Mouse (Mus musculus): ENCODE measurements around the gene Ccnd3.
"Not testable (repeated sequence)": the region's sequence is repeated elsewhere in the genome, so short reads cannot be mapped to it uniquely, and the experiment has no call there.

The Ccnd3 gene

GRCm38 (mm10) chr17:47616652-47617051, 111.8 kb downstream of the Ccnd3 start:
- no peak for DNase-seq (ENCODE audit: low spot score in 2 of 2)

DNA sequence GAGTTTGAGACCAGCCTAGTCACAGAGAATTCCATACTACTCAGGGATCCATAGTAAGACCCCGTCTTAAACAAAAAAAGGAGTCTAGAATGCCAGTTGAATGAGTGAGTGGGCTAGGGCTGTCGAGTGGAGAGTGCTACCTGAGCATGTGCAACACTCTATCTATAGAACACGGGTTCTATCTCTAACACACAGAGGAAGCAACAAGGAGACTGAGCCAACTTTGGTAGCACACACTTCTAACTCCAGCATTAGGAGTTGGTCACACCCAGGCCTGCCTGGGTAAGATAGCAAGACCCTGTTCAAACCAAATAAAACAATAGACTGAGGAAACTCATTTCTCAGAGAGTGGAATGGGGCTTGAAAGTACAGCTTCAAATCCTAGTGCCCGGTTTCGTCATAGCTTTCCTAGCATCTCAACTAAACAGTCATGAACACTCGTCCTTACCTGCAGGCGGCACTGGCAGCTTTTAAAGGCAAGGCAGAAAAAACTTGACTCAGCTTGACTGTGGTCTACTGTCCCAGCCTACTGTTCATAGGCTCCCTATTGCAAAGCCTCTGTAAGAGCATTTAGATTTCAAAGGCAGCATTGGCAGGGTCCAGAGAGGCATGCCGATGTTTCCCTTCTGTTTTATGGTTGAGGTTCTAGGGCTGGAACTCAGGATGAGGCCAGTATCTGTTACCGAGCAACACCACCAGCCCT, 112.9 kb downstream of the Ccnd3 start:
- DNase-seq (ENCODE audit: low spot score in 2 of 2) = peak; percentile 61 to 63

GRCm38 (mm10) chr17:47618556-47619311, 113.9 kb downstream of the Ccnd3 start:
- peak in 1 of 2 experiments; percentile 59 for DNase-seq (ENCODE audit: low spot score in 2 of 2)

DNA sequence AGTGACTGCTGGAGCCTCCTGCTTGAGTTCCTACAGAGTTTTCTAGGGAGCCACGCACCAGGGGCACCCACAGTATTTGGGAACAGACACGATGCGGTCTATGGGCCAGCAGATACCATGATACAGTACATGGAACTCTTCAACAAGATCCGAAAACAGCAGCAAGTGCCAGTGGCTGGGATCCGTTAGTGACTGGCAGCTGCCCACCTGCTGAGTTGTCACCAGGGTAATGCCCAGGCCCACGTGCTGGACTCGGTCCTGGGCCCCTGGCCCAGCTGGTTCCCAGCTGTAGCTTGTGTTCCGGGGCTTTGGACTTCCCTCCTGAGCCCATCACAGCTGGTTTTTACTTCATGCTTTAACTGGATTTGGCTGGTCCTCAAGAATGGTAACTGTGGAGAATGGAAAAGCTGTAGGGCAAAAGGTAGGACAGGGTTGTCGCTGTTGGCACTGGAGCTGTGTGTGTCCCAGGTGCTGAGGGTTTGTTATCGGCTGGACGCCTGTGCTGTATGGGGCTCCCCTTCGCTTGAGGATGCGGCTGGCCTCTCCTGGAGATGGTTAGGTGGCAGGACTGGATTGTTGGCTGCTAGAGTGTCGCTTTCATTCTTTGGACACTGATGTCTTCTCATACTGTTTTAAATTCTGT, 118.2 kb downstream of the Ccnd3 start:
- no peak for DNase-seq (ENCODE audit: low spot score in 2 of 2)

DNA sequence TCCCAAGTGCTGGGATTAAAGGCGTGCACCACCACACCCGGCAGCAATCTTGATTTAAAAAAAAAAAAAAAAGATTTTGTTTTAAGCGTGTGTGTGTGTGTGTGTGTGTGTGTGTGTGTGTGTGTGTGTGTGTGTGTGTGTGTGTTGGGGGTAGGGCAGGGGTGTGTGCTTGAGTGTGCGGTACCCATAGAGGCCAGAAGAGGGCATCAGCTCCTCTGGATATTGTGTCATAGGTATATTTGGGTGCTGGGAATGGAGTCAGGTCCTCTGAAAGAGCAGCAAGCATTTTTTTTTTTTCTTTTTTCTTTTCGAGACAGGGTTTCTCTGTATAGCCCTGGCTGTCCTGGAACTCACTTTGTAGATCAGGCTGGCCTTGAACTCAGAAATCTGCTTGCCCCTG, 119.7 kb downstream of the Ccnd3 start:
- not testable (repeated sequence) for DNase-seq (ENCODE audit: low spot score in 2 of 2)

- DNase-seq (ENCODE audit: low spot score in 2 of 2) = no peak
These were observed 120.2 kb downstream of the Ccnd3 start for GRCm38 (mm10) chr17:47625088-47625487.

GRCm38 (mm10) chr17:47626031-47626430, 121.2 kb downstream of the Ccnd3 start:
- no peak for DNase-seq (ENCODE audit: low spot score in 2 of 2)

- no peak for DNase-seq (ENCODE audit: low spot score in 2 of 2)
These were observed 122.9 kb downstream of the Ccnd3 start for GRCm38 (mm10) chr17:47627791-47628190.

DNA sequence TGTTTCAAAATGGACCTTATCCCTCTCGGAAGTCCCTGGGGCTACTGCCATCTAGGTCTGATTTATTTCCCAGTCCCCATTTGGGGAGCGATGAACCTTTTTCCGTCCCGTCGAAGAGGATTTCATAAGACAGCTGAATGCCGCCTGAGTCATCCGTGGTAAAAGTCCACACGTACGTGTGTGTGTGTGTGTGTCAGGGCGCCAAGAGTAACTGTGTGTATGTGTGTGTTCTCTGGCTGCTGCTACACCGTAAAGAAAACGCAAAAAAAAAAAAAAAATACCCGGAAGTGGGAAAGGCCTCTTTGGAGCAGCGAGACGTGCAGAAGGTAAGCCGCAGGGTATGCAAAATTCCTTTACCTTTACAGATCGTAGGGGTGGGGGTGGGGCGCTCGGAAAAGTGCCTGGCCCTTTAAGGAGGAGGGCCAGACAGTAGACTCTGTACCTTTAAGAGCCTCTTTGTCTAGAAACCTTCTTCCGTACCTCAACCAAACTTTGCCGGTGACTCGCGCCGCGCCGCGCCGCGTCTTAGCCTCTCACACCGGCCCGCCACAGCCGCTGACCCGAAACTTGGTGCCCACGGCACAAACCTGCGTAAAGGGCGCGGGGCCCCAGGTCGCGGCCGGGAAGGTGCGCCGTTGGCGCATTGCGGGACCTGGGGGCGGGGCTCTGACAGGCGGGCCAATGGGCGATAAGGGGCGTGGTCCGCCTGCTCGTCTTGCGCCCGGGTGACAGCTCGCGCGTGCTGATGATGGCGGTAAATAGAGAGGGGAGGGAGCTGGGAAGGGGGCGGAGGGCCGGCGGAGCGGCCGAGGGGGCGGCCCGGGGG, 124.2 kb downstream of the Ccnd3 start:
- peak; percentile 97 for DNase-seq (ENCODE audit: low spot score in 2 of 2)

GRCm38 (mm10) chr17:47629717-47630677, 125.1 kb downstream of the Ccnd3 start:
- DNase-seq (ENCODE audit: low spot score in 2 of 2) = peak; percentile 62 to 84

DNA sequence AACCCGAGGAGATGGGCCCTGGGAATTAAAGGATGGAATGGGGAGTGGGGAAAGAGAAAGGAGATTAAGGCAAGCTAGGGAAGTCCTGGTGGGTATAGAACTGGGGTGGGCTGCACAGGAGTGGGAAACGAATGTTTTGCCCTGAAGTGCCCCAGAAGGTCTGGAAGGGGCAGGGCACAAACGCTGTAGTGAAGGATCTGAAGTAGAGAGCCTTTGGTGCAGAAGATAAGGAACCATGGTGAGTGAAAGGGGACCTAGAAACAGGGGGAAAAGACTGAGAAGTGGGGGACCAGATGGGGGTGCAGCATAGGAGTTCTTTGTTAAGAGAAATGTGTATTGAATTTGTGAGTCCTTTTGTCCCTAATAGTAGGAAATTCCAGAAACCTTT, 125.8 kb downstream of the Ccnd3 start, which contains the start of gene Usp49:
Gene Usp49, plus strand, starts transcription at position 13 of the 388 bp plus-strand sequence.
- no peak for DNase-seq (ENCODE audit: low spot score in 2 of 2)

- DNase-seq (ENCODE audit: low spot score in 2 of 2) = no peak
These were observed 127.5 kb downstream of the Ccnd3 start for GRCm38 (mm10) chr17:47632181-47632840.

GRCm38 (mm10) chr17:47633999-47634770, 129.3 kb downstream of the Ccnd3 start:
- DNase-seq (ENCODE audit: low spot score in 2 of 2) = no peak

DNA sequence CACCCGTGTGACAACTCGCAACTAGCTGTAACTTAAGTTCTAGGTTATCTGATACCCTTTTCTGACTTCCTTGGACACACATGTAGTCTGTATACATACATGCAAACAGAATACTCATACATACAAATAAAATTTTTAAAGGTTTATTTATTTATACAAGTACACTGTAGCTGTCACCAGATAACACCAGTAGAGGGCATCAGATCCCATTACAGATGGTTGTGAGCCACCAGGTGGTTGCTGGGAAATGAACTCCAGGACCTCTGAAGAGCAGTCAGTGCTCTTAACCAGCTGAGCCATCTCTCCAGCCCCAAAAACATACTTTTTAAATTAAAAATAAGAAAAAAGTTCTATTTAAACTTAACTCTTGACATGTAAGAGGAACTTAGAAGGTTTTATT, 138.1 kb downstream of the Ccnd3 start:
- DNase-seq (ENCODE audit: low spot score in 2 of 2) = no peak

- peak; percentile 72 to 86 for DNase-seq (ENCODE audit: low spot score in 2 of 2)
These were observed 141.8 kb downstream of the Ccnd3 start for GRCm38 (mm10) chr17:47646683-47647082.

DNA sequence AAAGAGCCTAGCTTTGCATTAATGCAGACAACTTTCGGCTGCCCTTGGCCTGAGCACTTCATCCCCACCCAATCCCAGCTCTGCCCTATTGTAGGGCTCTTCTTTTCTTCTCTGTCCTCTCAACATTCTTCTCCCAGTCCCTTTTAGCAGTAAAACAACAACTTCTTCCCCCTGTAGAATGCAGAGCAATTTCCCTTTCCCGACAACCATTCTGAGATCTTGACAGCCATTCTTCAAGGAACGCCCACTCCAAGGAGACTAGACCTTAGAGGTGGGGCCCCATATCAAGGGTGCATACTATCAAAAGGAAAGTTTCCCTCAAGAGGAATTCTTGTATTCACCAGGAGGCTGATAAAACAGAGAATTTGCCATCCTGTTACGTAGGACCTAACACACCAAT, 144.1 kb downstream of the Ccnd3 start:
- no peak for DNase-seq (ENCODE audit: low spot score in 2 of 2)

Data from spleen, postnatal 4 days (tissue).